Mouse (Mus musculus) adipocyte (in vitro differentiated cells): ENCODE measurements around the gene Slc19a1.

Source experiments
- DNase-seq: peaks from one replicate; pipeline ENCODE4 v3.0.0-alpha.2; 2016; ENCODE audit warnings: low spot score

The Slc19a1 gene

DNA sequence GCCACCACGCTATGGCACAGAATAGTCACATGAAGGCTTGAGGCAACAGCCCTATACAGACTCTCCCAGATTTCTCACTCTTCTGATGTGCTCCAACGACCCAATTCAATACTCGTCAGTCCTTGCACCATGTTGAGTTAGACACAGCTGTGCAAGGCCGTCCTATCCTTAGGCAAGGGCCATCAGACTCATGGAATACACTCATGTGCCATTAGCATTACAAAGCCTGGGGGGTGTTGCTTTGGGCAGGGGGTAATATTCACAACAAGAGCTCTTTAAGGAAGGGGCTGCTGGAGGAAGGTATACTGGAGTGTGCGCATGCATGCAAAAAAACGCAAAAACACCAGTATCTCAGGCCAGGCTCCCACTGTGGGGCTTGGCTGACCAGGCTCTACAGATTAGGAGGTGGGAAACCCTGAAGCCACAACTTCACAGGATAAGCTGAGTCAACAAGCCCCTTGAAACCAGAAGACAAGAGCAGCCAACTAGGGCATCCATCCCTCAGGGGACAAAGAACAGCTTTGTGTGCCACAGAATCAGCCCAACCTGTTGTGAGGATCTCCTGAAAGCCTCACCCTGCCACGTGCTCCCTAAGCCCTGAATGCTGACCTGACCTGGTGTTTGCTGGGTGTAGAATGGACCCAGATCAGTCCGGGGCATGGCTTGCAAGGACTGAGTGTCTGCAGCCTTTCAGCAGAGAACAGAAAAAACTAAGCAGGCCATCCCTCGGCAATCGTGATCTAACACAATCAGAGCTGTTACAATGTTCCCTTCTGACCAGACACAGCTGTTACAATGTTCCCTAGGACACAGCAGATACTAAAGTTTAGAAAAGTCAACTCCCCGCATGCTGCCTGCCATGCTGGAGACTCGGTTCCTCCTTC lies 65.2 kb downstream of the Slc19a1 start:
- no peak for DNase-seq

DNA sequence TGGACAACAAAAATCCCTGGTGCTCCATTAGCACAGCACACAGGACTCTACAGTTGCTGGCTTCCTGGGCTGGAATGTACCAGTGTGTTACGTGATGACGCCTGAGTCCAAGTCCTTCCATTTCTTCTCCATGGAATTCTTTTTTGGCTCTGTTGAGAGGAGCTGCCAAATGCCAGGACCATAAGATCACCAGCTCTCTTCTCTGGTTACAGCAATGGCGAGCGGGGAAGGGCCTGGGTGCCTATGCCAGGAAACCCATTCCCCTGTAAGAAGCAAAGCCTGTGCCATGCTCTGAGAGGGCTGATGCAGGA lies 65.8 kb downstream of the Slc19a1 start:
- peak; percentile 46 for DNase-seq

DNA sequence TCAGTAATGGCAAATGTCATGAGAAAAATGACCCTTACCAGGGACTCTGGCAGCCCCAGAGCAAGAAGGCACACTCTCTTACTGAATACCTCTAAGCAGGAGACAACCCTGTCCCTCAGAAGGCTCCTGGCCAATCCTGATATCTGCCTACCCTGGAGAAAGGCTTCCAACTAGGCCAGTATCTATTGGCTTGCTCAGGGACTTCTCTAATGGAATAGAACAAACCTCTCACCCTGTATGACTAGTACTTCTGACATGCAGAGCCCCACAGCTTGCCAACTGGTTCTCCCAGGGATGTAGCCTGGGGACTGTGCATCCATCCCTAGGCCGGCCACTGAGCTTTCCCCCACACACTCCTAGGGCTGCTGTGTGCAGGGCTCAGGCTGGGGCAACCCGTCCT lies 66.6 kb downstream of the Slc19a1 start:
- DNase-seq, result peak; percentile 64

DNA sequence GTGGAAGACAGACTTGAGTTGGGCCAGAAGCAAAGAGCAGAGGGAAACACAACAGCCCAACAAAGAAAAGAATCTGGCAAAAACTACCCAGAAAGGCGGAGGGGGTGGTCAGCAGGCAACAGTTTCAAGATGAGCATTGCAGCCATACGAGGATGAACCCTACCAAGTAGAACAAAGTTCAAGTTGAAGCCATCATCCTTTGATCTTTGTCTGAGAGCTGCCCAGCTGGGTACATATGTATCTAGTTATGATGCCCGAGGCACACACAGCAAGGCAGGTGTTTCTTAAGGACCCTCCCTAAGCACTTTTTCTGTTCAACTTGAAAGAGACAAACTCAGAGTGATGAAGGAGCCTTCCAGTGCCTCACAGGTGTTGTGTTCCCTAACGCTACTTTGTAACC lies 67.7 kb downstream of the Slc19a1 start:
- no peak for DNase-seq

DNA sequence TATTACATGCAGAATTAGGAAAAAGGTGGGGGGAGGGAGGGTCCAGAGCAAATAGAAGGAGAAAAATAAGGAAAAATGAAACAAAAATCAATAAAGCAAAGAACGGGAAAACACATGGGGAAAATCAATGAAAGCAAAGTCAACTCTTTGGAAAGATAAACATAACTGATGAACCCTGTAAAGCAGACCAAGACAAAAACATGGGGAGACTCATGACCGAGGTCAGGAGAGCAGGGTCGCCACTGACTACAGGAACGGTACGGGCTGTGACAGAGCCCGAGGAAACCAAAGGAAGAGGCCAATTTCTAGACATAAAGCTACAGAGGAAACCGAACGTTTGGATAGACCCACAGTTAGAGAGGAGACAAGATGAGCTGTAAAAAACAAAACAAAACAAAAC lies 71.6 kb downstream of the Slc19a1 start:
- no peak for DNase-seq

DNA sequence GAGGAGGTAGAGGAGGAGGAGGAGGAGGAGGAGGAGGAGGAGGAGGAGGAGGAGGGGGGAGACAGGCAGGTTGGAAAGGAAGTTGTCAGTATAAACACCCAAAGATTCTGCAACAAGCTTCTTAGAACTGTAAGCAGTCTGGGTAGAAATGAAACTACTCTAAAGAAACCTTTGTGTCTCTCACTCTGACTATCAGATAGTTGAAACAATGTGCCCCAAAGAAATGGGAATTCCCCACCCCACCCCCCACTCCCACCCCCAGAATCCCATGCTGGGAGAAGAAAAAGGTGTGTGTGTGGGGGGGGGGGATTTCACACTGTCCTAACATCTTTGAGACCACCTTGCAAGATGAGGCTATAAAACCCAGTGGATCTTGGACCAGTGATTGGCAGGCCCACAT lies 72.3 kb downstream of the Slc19a1 start:
- no peak for DNase-seq

DNA sequence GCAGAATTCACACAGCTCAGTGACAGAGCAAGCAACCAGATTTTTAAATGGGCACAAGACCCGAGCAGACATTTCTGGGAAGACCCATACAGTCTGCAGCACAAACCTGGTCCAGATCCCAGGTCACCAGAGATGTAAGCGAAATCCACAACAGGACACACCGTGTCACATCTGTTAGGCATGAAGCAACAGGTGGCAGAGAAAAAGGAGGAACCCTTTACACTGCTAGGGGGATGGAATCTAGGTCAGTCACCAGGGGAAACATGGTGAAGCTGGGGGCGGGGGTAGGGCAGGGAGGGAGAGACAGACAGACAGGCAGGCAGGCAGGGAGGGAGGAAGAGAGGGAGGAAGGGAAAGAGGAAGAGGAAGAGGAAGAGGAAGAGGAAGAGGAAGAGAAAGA lies 76.1 kb downstream of the Slc19a1 start:
- DNase-seq, result no peak

DNA sequence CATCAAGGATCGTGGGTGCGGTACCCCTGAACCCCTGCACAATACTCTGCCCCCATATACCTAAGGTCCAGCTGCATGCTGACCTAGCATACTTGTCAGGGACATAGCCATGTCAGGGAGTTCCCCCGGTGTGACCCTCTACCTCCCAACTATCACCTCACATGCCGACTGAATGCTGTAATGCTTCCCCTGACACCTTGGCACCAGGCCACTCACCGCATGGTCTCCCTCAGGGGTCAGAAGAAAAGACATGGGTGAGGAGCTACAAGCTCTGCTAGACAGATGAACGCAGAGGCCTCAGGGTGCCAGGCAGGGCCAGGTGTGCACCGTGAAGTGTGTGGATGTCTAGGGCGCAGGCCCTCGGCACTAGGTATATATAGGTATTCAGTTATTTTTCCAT lies 78.0 kb downstream of the Slc19a1 start:
- no peak for DNase-seq
